Mouse (Mus musculus) neural tube, embryonic 14.5 days (tissue): ENCODE measurements at regions not wholly inside any gene's neighbourhood (a gene's known extent, or its start where the extent isn't known, plus 50 kb on each side); places are given as distances from the start of the nearest gene placed in this dataset.

Experiments used
- ATAC-seq: fragments of 200-750 bp; cut with Nextera tagmentation; 2 replicates; pipeline ENCODE4 v1.8.0; 2017; ENCODE audit warnings: low read depth, mild to moderate bottlenecking, moderate TSS enrichment, moderate library complexity
- H3K27ac ChIP-seq: fragments of 300-500 bp; sonication (generic); 2 replicates; pipeline ENCODE4 v1.5.1; 2014; ENCODE audit warnings: low read depth, mild to moderate bottlenecking, control low read depth, low read length, moderate library complexity, mixed read lengths
- H3K27me3 ChIP-seq: fragments of 300-500 bp; sonication (generic); 2 replicates; pipeline ENCODE4 v1.6.1; 2014; ENCODE audit warnings: low read length; ENCODE audit not compliant: control insufficient read depth, insufficient read depth
- H3K36me3 ChIP-seq: fragments of 300-500 bp; sonication (generic); 2 replicates; pipeline ENCODE4 v1.6.1; 2014; ENCODE audit warnings: low read length, mixed read lengths; ENCODE audit not compliant: control insufficient read depth, insufficient read depth
- H3K4me1 ChIP-seq: fragments of 300-500 bp; sonication (generic); 2 replicates; pipeline ENCODE4 v1.6.1; 2014; ENCODE audit warnings: low read length; ENCODE audit not compliant: control insufficient read depth, insufficient read depth
- H3K4me2 ChIP-seq: fragments of 300-500 bp; sonication (generic); 2 replicates; pipeline ENCODE4 v1.6.1; 2014; ENCODE audit warnings: mild to moderate bottlenecking, low read depth, low read length, control low read depth
- H3K4me3 ChIP-seq: fragments of 300-500 bp; sonication (generic); 2 replicates; pipeline ENCODE4 v1.5.1; 2014; ENCODE audit warnings: low read depth, low read length, control low read depth, mixed read lengths
- H3K9ac ChIP-seq: fragments of 300-500 bp; sonication (generic); replicated peaks from 2 replicates; pipeline ENCODE4 v1.6.1; 2014; ENCODE audit warnings: low read depth, mild to moderate bottlenecking, control low read depth, low read length, mixed read lengths
- H3K9me3 ChIP-seq: fragments of 300-500 bp; sonication (generic); 2 replicates; pipeline ENCODE4 v1.6.1; 2016; ENCODE audit warnings: low read length; ENCODE audit not compliant: control insufficient read depth
- WGBS: fragments of 180-500 bp; shearing (Covaris S2); extraction: QIAGEN DNeasy Blood & Tissue Kit; methylation state at CpG from one replicate; pipeline ENCODE4 v1.1.7; 2014; 5-methylcytosine and 5-hydroxymethylcytosine counted together

- 88% methylated on average over 6 of the region's 6 CpGs for WGBS
- Histone ChIP-seq H3K4me2 (no peak overlapping the region), H3K9me3 (no peaks in the 10 kb centered on the region), H3K9ac (no peak overlapping the region), H3K4me1 (no peaks in the 10 kb centered on the region), H3K27ac (no peak overlapping the region), H3K36me3 (no peaks in the 10 kb centered on the region), H3K27me3 (no peaks in the 10 kb centered on the region), H3K4me3 (no peak overlapping the region)
- ATAC-seq, result no peak
Observed at GRCm38 (mm10) chr15:88508971-88509370, 91.1 kb upstream of the Zdhhc25 start.

DNA sequence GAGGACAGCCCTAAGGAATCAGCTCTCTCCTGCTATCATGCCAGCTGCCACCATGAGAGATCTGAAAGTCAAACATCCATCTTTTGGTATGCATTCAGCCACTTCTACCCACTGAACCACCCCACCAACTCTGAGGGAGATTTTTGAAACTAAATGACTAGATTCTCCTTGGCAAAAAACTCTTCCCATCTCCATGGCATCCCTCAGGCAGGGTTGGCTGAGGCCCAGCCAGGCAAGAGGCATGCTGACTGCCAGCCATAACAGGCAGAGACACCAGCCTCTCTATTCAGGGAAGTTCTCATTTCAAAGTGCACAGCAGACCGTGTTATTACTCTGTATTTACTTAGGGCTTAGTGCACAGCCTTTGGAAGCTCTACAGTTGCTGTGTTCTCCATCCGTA lies 90.5 kb upstream of the Zdhhc25 start:
- H3K27me3 ChIP-seq, result no peaks in the 10 kb centered on the region
- ATAC-seq, result no peak
- H3K36me3 ChIP-seq, result no peaks in the 10 kb centered on the region
- no peak overlapping the region for H3K4me2 ChIP-seq
- H3K4me1 ChIP-seq, result no peaks in the 10 kb centered on the region
- H3K9ac ChIP-seq, result no peak overlapping the region
- no peaks in the 10 kb centered on the region for H3K9me3 ChIP-seq
- no peak overlapping the region for H3K27ac ChIP-seq
- 74% methylated on average over 2 of the region's 2 CpGs for WGBS
- H3K4me3 ChIP-seq, result no peak overlapping the region

DNA sequence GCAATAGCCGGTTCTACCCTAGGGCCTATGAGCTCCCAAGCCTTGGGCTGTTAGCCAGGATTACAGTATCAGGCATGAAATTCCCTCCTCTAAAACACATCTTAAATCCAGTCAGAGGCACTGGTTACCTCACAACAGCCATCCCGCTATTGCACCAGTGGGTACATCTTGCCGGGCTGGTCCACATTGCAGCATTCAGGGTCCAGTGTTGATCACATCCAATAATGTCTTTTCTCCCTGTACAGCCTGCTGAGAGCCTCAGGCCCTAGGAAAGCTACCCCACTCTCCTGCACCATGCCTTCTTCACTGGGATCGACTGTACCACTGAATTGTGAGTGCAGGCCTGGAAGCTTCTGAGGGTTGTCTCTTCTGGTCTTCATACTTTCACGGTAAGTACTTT lies 86.0 kb upstream of the Zdhhc25 start:
- H3K9me3 ChIP-seq, result no peaks in the 10 kb centered on the region
- H3K4me2 ChIP-seq, result no peak overlapping the region
- H3K4me3 ChIP-seq, result no peak overlapping the region
- WGBS, result 93% methylated on average over 5 of the region's 5 CpGs
- H3K4me1 ChIP-seq, result no peaks in the 10 kb centered on the region
- H3K36me3 ChIP-seq, result no peaks in the 10 kb centered on the region
- no peak overlapping the region for H3K9ac ChIP-seq
- H3K27ac ChIP-seq, result no peak overlapping the region
- no peak for ATAC-seq
- H3K27me3 ChIP-seq, result no peaks in the 10 kb centered on the region

DNA sequence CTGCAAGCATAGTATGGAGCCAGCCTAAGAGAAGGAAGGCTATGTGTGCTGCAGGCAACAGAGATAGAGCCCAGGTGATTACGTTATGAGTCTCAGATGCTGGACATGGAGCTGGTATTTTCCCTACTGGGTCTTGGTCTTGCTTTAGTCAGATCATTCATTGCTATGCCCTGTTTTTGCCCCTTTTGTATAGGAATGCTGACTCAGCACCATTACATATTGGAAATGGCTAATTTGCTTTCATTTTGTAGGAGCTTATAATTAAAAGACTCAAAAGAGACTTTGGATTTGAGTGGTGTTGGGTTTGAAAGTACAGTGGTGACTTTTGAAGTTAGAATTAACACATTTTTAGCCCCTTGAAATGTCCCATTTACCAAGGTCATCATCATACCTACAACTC lies 68.9 kb upstream of the Zdhhc25 start:
- no peak for ATAC-seq
- no peaks in the 10 kb centered on the region for H3K36me3 ChIP-seq
- H3K27me3 ChIP-seq, result no peaks in the 10 kb centered on the region
- no peak overlapping the region for H3K27ac ChIP-seq
- H3K9me3 ChIP-seq, result no peaks in the 10 kb centered on the region; the same call in 1 of the 2 replicates
- H3K4me1 ChIP-seq, result no peaks in the 10 kb centered on the region
- WGBS, result 100% methylated on average over 1 of the region's 1 CpGs
- no peak overlapping the region for H3K4me3 ChIP-seq
- H3K9ac ChIP-seq, result no peak overlapping the region
- H3K4me2 ChIP-seq, result no peak overlapping the region

GRCm38 (mm10) chr15:88532008-88532407 lies 68.1 kb upstream of the Zdhhc25 start:
- H3K9ac ChIP-seq, result no peak overlapping the region
- no peak overlapping the region for H3K4me3 ChIP-seq
- ATAC-seq, result no peak
- H3K27ac ChIP-seq, result no peak overlapping the region
- H3K4me1 ChIP-seq, result no peaks in the 10 kb centered on the region
- 21% methylated on average over 5 of the region's 5 CpGs for WGBS
- no peaks in the 10 kb centered on the region; the same call in 1 of the 2 replicates for H3K9me3 ChIP-seq
- H3K4me2 ChIP-seq, result no peak overlapping the region
- no peaks in the 10 kb centered on the region for H3K36me3 ChIP-seq
- H3K27me3 ChIP-seq, result no peaks in the 10 kb centered on the region

- no peaks in the 10 kb centered on the region for H3K36me3 ChIP-seq
- H3K4me2 ChIP-seq, result no peak overlapping the region
- no peaks in the 10 kb centered on the region; the same call in 1 of the 2 replicates for H3K9me3 ChIP-seq
- no peaks in the 10 kb centered on the region for H3K4me1 ChIP-seq
- no peak for ATAC-seq
- no peaks in the 10 kb centered on the region for H3K27me3 ChIP-seq
- no peak overlapping the region for H3K27ac ChIP-seq
- WGBS, result 48% methylated on average over 7 of the region's 7 CpGs
- no peak overlapping the region for H3K9ac ChIP-seq
- H3K4me3 ChIP-seq, result no peak overlapping the region
Observed at GRCm38 (mm10) chr15:88533354-88533753, 66.7 kb upstream of the Zdhhc25 start.

DNA sequence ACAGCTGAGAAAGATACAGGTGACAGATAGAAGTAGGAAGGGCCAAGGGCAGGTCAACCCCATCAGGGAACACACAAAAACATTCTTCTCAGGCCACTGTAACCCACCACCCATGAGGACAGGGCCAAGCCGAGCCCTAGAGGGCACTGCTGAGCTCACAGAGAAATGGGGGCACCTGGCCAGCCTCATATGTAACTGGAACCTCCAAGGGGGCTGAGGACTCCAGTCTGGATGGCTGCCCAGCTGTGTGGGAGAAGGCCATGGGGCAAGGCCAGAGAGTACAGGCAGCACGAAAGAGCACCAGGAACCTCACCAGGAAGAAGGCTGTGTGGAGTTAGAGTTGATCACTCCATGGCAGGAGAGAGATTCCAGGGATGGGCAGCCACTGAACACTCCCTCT lies 64.6 kb upstream of the Zdhhc25 start:
- H3K4me2 ChIP-seq, result no peak overlapping the region
- no peaks in the 10 kb centered on the region for H3K36me3 ChIP-seq
- H3K4me3 ChIP-seq, result no peak overlapping the region
- ATAC-seq, result no peak
- H3K9ac ChIP-seq, result no peak overlapping the region
- no peaks in the 10 kb centered on the region for H3K27me3 ChIP-seq
- no peak overlapping the region for H3K27ac ChIP-seq
- no peaks in the 10 kb centered on the region; the same call in 1 of the 2 replicates for H3K9me3 ChIP-seq
- no peaks in the 10 kb centered on the region for H3K4me1 ChIP-seq
- WGBS, result 84% methylated on average over 2 of the region's 2 CpGs

- no peak for ATAC-seq
Observed at GRCm38 (mm10) chr15:88537190-88537589, 62.9 kb upstream of the Zdhhc25 start.

DNA sequence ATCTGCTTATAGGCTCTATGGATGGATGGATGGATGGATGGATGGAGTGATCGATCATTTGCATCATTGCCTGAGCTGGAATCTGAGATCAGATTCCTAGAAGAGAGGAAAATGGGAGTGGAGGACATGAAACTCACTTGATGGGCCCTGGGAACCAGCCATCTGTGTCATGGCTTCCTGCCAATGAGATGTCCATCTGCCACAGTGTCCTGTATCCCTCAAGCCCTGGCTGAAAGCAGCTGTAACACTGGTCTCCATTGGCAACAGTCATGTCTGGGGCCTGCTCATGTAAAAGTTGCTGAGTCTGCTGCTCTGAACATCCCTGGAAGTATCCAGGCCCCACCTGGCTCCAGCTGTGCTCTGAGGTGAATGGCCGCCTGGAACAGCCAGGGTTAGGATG lies 57.5 kb upstream of the Zdhhc25 start:
- Histone ChIP-seq H3K9ac (no peak overlapping the region), H3K4me1 (no peaks in the 10 kb centered on the region), H3K27me3 (no peaks in the 10 kb centered on the region), H3K4me3 (no peak overlapping the region), H3K27ac (no peak overlapping the region), H3K9me3 (no peaks in the 10 kb centered on the region), H3K4me2 (no peak overlapping the region), H3K36me3 (no peaks in the 10 kb centered on the region)
- WGBS, result 78% methylated on average over 2 of the region's 2 CpGs
- ATAC-seq, result no peak

More at GRCm38 (mm10) chr15:88537190-88537589, 62.9 kb upstream of the Zdhhc25 start:
- 28% methylated on average over 10 of the region's 10 CpGs for WGBS
- Histone ChIP-seq H3K4me3 (no peak overlapping the region), H3K4me1 (no peaks in the 10 kb centered on the region), H3K27me3 (no peaks in the 10 kb centered on the region), H3K9me3 (no peaks in the 10 kb centered on the region), H3K36me3 (no peaks in the 10 kb centered on the region), H3K27ac (no peak overlapping the region), H3K4me2 (no peak overlapping the region), H3K9ac (no peak overlapping the region)

DNA sequence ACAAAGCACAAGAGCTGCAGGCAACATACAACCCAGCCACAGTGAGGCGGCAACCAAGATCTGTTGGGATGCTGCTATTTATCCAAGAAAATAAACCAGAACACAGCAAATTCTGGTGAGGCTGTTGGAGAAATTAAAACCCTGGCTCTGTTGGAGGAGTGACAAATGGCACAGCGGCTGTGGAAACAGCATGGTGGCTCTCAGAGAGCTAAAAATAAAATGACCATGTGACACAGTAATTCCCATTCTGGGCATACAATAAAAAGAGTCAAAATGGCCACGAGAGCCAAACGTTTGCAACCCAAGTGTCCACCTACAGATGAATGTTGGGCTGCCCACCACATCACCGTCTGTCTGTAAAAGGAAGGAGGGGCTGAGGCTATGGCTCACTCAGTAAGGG lies 55.9 kb upstream of the Zdhhc25 start:
- no peak overlapping the region for H3K4me2 ChIP-seq
- H3K9me3 ChIP-seq, result no peaks in the 10 kb centered on the region
- H3K9ac ChIP-seq, result no peak overlapping the region
- ATAC-seq, result no peak
- H3K36me3 ChIP-seq, result no peaks in the 10 kb centered on the region
- H3K4me3 ChIP-seq, result no peak overlapping the region
- H3K27ac ChIP-seq, result no peak overlapping the region
- 80% methylated on average over 5 of the region's 5 CpGs for WGBS
- no peaks in the 10 kb centered on the region for H3K27me3 ChIP-seq
- H3K4me1 ChIP-seq, result no peaks in the 10 kb centered on the region
